Mouse (Mus musculus): ENCODE data around the gene Gm4131. TPM values are rescaled to one million over a fixed set of nuclear protein-coding genes. Genes with fewer than 3 reads are reported as not detected.

The Gm4131 gene
- polyA plus RNA-seq, 2 experiments: not detected

DNA sequence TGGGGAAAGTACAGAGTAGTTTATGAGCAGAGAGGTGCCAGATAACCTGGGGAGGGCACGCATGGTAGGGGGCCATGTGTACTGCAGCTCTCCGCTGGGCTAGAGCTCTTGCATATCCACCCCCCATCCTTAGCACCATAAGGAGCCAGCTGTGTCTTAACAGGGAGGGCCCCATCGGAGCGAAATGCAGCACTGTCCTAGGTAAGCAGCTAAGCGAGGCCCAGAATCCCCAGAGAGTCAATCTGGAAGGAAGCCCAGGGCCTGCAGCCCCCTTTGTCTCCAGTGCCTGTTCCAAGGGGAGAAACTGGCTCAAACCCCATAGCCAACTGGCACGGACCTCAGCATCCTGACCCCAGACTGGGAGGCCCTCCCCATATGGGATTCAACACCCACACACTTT lies 87.3 kb downstream of the Gm4131 start:
- H3K9me3 ChIP-seq (ENCODE audit: control insufficient read depth, low read length): no peaks in the 10 kb centered on the region
- H3K36me3 ChIP-seq (ENCODE audit: control insufficient read depth, insufficient read depth, low read length): no peaks in the 10 kb centered on the region
- no peak overlapping the region for H3K4me3 ChIP-seq (replicated peaks; ENCODE audit: low read length)
- no peaks in the 10 kb centered on the region for H3K27me3 ChIP-seq (ENCODE audit: control insufficient read depth, insufficient read depth, low read length)
- 0 out of 2 replicates have a peak, but pooled peaks cover 6% of the 10 kb centered on the region for H3K4me1 ChIP-seq (ENCODE audit: control insufficient read depth, insufficient read depth, low read length)
- no peak overlapping the region for H3K4me2 ChIP-seq (replicated peaks; ENCODE audit: low read depth, low read length, severe bottlenecking)
- no peak overlapping the region for H3K9ac ChIP-seq (ENCODE audit: low read depth, low read length, severe bottlenecking)
- no peak for TF ChIP-seq POLR2A (IDR thresholded peaks at IDR 0.05; ENCODE audit: borderline replicate concordance, extremely low read depth, insufficient read depth, insufficient read length)
- DNase-seq (ENCODE audit: low spot score) (peak; percentile 20), ATAC-seq (ENCODE audit: low FRiP score, low read depth) (peak; percentile 55)
- WGBS: 33% methylated on average over 6 of the region's 6 CpGs
- no peak overlapping the region for H3K27ac ChIP-seq (replicated peaks; ENCODE audit: low read depth, low read length)

DNA sequence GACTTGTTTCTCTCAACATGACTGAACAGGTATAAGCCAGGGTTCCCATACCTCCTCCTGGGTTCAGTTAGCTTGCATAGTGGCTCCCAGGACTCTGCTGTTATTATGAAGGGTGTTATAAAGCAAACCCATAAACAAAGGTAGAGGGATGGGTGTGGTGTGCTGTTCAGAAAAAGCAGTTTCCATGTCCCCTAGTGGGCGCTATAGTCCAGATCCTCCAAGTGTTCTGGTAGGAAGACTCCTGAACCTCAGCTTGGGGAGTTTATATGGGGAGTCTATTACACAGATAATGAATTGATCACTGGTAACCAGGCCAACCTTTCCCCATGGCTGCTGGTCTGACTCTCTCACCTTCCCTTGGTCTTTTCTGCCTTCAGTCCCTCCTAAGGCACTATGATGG lies 92.2 kb downstream of the Gm4131 start:
- 64% methylated on average over 1 of the region's 1 CpGs for WGBS
- DNase-seq (ENCODE audit: low spot score) (no peak), ATAC-seq (ENCODE audit: low FRiP score, low read depth) (no peak)
- no peaks in the 10 kb centered on the region for H3K27me3 ChIP-seq (ENCODE audit: control insufficient read depth, insufficient read depth, low read length)
- H3K27ac ChIP-seq (replicated peaks; ENCODE audit: low read depth, low read length): no peak overlapping the region
- 0 out of 2 replicates have a peak, but pooled peaks cover 4% of the 10 kb centered on the region for H3K4me1 ChIP-seq (ENCODE audit: control insufficient read depth, insufficient read depth, low read length)
- H3K36me3 ChIP-seq (ENCODE audit: control insufficient read depth, insufficient read depth, low read length): no peaks in the 10 kb centered on the region
- H3K4me2 ChIP-seq (replicated peaks; ENCODE audit: low read depth, low read length, severe bottlenecking): no peak overlapping the region
- no peak overlapping the region for H3K4me3 ChIP-seq (replicated peaks; ENCODE audit: low read length)
- no peak overlapping the region for H3K9ac ChIP-seq (ENCODE audit: low read depth, low read length, severe bottlenecking)
- H3K9me3 ChIP-seq (ENCODE audit: control insufficient read depth, low read length): no peaks in the 10 kb centered on the region
- TF ChIP-seq POLR2A (IDR thresholded peaks at IDR 0.05; ENCODE audit: borderline replicate concordance, extremely low read depth, insufficient read depth, insufficient read length): no peak

DNA sequence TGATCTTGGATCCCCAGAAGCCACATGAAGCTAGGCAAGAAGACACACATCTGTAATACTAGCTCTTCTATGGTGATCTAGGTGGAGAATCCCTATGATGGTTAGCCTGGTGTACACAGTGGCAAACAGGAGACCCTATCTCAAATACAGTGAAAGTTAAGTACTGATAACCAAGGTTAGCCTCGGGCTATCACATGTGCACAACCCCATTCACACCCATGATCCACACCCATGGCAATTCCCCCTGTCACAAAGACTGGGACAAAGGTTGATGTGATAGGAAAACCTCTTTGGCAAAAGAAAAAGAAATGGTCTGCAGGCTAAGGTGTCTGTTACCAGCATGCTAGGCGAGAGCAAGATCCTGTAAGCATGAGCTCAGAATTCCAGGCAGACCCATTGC lies 94.7 kb downstream of the Gm4131 start:
- WGBS: 79% methylated on average over 2 of the region's 2 CpGs
- Histone ChIP-seq H3K27me3 (ENCODE audit: control insufficient read depth, insufficient read depth, low read length) (no peaks in the 10 kb centered on the region), H3K4me1 (ENCODE audit: control insufficient read depth, insufficient read depth, low read length) (no peaks in the 10 kb centered on the region), H3K9ac (ENCODE audit: low read depth, low read length, severe bottlenecking) (no peak overlapping the region), H3K4me3 (replicated peaks; ENCODE audit: low read length) (no peak overlapping the region), H3K36me3 (ENCODE audit: control insufficient read depth, insufficient read depth, low read length) (no peaks in the 10 kb centered on the region), H3K9me3 (ENCODE audit: control insufficient read depth, low read length) (no peaks in the 10 kb centered on the region), H3K27ac (replicated peaks; ENCODE audit: low read depth, low read length) (no peak overlapping the region), H3K4me2 (replicated peaks; ENCODE audit: low read depth, low read length, severe bottlenecking) (no peak overlapping the region)
- no peak for ATAC-seq (ENCODE audit: low FRiP score, low read depth)
- TF ChIP-seq POLR2A (IDR thresholded peaks at IDR 0.05; ENCODE audit: borderline replicate concordance, extremely low read depth, insufficient read depth, insufficient read length): no peak
- DNase-seq (ENCODE audit: low spot score): no peak

DNA sequence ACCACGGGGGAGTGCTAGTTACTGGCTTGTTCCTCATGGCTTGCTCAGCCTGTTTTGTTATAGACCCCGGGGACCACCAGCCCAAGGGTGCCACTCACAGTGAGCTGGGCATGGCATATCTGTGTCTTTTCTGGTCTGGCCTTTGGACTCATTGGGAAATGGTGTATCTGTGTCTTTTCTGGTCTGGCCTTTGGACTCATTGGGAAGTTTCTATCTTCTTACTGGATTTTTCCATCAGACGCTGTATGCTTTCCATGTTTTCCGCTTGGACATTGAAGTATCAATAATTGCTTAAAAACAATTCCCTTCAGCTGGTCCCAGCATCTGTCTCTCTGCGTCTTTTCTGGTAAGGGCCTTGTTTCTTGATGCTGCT lies 98.0 kb downstream of the Gm4131 start:
- Histone ChIP-seq H3K4me2 (replicated peaks; ENCODE audit: low read depth, low read length, severe bottlenecking) (no peak overlapping the region), H3K4me3 (replicated peaks; ENCODE audit: low read length) (no peak overlapping the region), H3K27ac (replicated peaks; ENCODE audit: low read depth, low read length) (no peak overlapping the region), H3K9me3 (ENCODE audit: control insufficient read depth, low read length) (no peaks in the 10 kb centered on the region), H3K4me1 (ENCODE audit: control insufficient read depth, insufficient read depth, low read length) (0 out of 2 replicates have a peak, but pooled peaks cover 3% of the 10 kb centered on the region), H3K9ac (ENCODE audit: low read depth, low read length, severe bottlenecking) (no peak overlapping the region), H3K27me3 (ENCODE audit: control insufficient read depth, insufficient read depth, low read length) (no peaks in the 10 kb centered on the region), H3K36me3 (ENCODE audit: control insufficient read depth, insufficient read depth, low read length) (no peaks in the 10 kb centered on the region)
- 90% methylated on average over 5 of the region's 5 CpGs for WGBS
- TF ChIP-seq POLR2A (IDR thresholded peaks at IDR 0.05; ENCODE audit: borderline replicate concordance, extremely low read depth, insufficient read depth, insufficient read length): no peak
- ATAC-seq (ENCODE audit: low FRiP score, low read depth): no peak
- no peak for DNase-seq (ENCODE audit: low spot score)

DNA sequence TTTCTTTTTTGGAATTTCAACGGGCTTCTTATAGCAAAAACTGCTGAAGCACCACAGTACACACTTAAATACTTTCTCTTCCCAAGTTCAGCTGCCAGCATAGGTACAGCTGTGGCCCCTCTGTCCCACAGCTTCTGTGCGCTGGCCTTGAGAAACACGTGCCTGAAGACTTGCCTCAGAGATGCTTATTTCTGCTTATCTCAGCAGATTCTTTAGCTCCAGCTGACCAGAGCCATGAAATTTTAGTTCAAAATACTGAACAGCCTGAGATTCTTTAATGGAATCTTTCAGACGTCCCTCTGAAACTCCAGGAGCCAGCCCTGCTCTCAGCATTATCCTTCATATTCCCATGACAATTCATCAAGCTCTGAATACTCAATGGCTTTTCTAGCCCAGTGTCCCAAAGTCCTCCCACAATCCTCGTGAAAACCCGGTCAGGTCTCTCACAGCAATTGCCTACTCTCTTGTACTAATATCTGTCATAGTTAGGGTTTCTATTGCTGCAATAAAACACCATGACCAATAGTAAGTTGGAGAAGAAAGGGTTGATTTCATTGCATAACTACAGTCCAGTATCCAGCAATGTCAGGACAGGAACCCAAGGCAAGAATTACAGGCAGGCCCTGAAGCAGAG lies 98.5 kb downstream of the Gm4131 start:
- TF ChIP-seq POLR2A (IDR thresholded peaks at IDR 0.05; ENCODE audit: borderline replicate concordance, extremely low read depth, insufficient read depth, insufficient read length): no peak
- no peak for ATAC-seq (ENCODE audit: low FRiP score, low read depth)
- Histone ChIP-seq H3K27ac (replicated peaks; ENCODE audit: low read depth, low read length) (no peak overlapping the region), H3K4me1 (ENCODE audit: control insufficient read depth, insufficient read depth, low read length) (0 out of 2 replicates have a peak, but pooled peaks cover 3% of the 10 kb centered on the region), H3K27me3 (ENCODE audit: control insufficient read depth, insufficient read depth, low read length) (no peaks in the 10 kb centered on the region), H3K4me3 (replicated peaks; ENCODE audit: low read length) (no peak overlapping the region), H3K9me3 (ENCODE audit: control insufficient read depth, low read length) (no peaks in the 10 kb centered on the region), H3K9ac (ENCODE audit: low read depth, low read length, severe bottlenecking) (no peak overlapping the region), H3K4me2 (replicated peaks; ENCODE audit: low read depth, low read length, severe bottlenecking) (no peak overlapping the region), H3K36me3 (ENCODE audit: control insufficient read depth, insufficient read depth, low read length) (no peaks in the 10 kb centered on the region)
- DNase-seq (ENCODE audit: low spot score): no peak
- WGBS: 67% methylated on average over 6 of the region's 6 CpGs
